Mouse (Mus musculus) cerebellum, adult 9-10 months (tissue): Measurements from ENCODE around the gene Gpn1.
"Not testable (repeated sequence)": the region's sequence is repeated elsewhere in the genome, so short reads cannot be mapped to it uniquely, and the experiment has no call there.

Source experiments
- DNase-seq: peaks from one replicate; pipeline ENCODE4 v3.0.0; 2022

Gpn1 gene

DNA sequence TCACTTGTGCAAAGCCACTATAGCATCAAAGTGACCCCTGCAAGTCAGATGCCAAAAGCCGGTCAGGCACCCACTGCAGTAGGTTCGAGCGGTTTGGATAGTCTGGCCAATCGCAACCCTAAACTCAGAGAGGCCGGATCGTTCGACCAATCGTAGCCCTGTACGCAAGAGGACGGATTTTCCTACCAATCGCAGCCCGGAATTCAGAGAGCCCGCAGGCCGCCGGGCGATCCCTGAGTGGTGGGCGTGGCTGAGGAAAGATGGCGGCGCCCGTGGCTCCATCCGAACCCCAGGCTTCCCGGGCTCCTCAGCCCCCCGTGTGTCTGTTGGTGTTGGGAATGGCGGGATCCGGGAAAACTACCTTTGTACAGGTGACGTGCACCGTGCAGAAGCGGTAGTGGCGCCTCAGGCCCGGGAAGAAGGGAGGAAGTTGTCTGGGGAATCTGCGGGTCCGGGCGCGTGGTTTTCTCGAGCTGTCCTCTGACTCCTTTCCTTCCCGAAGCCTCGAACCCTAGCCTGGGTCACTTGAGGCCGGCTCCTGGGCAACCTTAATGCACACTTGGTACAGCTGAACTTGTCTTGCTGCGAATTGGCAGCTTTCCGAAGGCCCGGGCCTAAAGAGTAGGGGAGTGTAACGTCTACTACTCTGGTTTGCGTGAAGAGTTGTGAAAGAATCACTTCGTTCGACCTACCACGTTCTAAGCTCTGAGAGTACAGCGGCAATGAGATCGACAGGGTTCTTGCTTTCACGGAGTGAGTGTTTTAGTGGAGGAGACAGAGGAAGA lies at the start of gene Gpn1:
TSS of gene Gpn1 (plus strand) at position 229 of the 785 bp plus-strand sequence.
- peak; percentile 91 for DNase-seq

DNA sequence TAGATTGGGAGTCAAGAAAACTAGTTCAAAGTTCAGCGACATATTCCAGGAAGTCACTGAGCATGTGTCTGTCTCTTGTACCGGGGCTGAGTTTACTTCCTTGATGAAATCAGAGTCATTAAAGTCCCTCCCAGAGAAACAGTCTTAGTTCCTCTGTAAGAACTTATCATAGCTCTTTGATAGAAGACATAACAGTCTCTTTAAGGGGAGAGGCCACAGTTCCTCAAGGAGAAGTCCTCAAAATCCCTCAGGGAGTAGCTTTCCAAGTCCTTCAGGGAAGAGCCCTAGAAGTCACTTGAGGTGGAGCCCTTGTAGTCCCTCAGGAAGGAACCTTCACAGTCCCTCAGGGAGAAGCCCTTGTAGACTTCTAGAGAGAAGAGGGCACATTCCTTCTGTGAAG lies 43.2 kb upstream of the Gpn1 start:
- no peak for DNase-seq

DNA sequence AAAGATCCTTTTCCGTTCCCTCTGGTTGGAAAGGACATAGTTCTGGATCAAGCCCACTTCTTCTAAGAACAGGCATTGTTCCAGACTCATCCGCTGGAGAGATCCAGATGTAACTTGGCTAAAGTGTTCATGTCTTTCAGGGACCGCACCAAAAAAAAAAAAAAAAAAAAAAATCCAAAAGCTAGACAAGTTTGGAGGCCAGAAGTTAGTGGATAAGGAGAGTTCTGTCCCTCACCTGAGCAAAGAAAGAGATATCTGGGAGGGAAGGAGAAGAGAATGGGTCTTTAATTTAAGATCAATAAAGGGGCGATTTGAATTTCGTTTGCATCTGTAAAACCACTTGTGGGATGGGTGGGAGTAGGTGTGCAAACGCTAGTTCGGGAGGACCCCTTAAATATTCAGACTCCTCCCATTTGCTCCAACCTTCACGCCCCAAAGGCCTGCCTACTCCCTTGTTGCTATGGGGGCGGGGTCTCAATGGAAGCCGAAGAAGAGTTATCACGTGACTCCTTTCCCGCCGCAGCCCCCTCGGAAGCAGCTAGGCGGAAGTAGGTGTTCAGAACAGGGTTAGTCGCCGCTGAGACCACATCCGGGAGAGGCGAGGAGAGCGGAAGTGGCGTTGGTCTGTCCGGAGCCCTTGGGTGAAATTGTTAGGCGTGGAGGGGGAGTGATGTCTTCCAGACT lies 42.5 kb upstream of the Gpn1 start, which contains the start of gene Zfp512:
TSS of gene Zfp512 (plus strand) at position 554 of the 684 bp plus-strand sequence.
- peak; percentile 92 for DNase-seq

DNA sequence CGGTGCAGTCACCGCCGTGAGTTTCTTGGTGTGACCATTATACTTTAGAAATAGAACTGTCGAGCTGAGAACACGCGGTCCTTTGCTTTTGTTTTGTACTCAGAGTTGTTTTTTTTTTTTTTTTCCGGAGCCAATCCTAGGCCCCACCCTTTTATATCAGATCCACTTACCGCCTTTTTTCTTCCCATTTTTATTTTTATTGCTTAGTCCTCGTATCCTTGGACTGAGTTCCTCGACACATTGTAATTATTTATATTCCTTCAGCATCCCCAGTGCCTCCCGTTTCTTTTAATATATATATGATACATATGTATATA lies 42.0 kb upstream of the Gpn1 start:
- DNase-seq, result no peak

DNA sequence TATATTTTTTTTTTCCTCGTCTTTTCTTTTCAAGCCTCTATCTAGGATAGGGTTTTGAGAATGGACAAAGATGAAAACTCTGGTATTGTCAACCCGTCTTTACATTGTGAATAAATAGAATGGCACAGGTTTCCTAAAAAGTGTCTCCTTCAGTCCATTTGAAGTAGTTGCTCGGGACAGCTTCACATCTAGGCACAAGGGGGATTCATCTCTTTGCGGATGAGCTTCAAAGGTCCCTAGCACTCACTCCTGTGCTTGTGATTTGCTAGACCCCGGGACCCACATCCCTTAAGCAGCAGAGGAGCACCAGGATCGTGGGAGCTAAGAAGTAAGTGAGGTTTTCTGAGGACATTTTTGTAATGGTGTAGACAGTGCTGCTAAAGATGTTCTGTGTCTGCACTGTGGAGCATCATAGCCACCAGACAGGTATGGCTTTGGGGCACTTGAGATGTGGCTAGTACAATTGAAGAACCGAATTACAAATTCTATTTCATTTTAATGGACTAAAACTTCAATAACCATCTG lies 41.6 kb upstream of the Gpn1 start:
- DNase-seq, result no peak

DNA sequence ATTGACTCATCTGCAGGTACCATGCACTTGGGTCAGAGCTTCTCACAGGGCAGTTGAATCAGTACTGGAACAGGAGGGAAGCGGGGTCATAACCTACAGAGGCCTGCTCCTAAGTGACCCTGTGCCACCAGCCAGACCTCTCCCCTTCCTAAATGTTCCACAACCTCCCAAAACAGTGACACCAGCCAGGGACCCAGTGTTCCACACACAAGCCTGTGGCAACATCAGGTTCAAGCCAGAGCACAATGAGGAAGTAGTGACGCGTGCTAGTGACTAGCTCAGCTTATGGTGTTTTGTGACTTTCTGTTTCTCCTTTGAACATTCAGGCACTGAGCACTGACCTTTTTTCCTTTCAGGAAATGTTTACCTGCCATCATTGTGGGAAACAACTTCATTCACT lies 26.7 kb upstream of the Gpn1 start:
- DNase-seq, result no peak

DNA sequence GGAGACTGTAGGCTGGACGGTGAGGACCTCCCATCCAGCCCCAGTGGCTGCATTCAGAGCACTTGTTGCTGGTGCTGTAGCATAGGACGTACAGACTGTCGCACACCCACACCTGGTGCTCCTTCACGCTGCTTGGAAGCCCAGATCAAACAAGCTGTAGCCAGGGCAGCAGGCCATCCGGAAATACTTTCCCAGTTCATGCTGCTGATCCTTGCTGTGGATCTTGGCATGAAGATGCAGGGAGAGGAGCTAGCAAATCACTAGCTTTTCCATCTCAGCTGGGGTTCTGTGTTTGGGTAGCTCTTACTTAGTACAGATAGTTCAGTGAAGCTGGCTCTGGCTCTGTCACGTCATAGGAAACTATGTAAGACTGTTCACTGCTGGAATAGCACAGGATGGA lies 24.8 kb upstream of the Gpn1 start:
- no peak for DNase-seq

DNA sequence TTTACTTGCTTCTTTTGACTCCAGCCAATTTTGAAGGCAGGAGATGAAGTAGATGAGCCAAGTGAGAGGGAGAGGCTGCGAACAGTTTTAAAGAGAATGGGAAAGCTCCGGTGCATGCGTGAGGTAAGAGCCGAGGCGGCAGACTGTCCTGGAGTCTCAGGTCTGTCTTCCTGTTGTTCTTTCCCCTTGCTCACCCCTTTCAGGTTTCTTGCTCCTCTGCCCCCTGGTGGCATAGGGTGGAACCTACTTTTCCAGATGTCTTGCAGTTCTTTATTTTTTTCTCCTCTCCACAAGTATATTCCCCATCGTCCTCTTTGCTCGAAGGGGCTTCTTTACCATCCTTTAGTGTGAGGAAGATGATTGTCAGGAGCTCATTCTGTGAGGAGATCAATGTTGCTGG lies 24.2 kb upstream of the Gpn1 start:
- DNase-seq, result no peak

DNA sequence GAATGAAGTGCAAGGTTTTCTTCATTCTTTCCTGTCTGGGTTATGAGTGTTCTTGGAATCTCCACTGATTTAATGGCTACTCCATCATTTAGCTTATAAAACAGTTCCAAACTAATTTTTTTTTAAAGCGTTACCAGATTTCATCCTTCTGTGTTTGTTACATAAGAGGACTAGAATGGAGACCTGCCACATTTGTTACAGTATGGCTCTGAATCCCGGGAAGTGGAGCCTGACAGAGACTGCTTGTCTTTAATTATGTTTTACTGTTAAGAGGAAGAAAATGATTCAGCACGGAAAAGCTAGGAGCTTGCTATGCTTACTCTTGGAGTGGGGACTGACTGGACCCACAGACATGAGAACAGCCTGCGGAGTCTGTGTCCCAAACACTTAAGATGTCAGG lies 14.0 kb upstream of the Gpn1 start:
- no peak for DNase-seq

DNA sequence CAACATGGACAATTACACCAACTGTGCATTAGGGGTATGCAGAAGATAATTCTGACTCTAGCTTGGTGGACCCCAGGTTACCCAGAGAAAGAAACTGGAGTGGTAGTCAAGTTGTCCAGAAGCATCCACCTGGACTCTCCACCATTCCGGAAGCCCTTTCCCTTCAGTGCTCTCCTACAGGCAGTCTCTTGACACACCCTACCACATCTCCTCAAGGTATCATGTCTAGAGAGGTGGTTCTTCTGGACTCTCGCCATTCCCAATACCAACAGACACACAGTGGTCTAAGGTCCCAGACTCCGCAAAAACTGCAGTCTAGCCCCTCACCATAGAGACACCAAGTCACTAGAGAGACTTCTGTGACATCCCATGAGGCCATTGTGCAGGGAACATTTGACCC lies 9.1 kb upstream of the Gpn1 start, which contains the start of gene 4930548H24Rik:
TSS of gene 4930548H24Rik (plus strand) at position 301 of the 400 bp plus-strand sequence.
- DNase-seq, result no peak

DNA sequence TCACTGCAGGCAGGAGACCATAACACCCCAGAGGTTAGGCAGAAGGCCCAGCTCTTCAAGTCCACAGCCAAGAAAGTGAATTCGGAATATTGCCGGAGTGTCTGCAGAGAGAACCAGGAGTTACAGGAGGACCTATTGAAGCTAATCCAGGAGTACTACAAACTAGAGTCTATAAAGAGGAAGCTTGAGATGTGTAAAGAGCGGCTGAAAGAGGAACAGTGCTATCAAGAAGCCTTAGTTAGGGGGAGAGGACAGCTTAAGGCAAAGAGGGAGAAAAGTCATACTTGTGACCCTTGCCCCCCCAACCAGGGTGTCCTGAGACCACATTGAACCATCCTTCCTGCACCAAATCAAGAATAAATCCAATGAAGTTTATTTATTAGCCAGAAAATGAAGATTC lies 6.7 kb upstream of the Gpn1 start:
- no peak for DNase-seq

DNA sequence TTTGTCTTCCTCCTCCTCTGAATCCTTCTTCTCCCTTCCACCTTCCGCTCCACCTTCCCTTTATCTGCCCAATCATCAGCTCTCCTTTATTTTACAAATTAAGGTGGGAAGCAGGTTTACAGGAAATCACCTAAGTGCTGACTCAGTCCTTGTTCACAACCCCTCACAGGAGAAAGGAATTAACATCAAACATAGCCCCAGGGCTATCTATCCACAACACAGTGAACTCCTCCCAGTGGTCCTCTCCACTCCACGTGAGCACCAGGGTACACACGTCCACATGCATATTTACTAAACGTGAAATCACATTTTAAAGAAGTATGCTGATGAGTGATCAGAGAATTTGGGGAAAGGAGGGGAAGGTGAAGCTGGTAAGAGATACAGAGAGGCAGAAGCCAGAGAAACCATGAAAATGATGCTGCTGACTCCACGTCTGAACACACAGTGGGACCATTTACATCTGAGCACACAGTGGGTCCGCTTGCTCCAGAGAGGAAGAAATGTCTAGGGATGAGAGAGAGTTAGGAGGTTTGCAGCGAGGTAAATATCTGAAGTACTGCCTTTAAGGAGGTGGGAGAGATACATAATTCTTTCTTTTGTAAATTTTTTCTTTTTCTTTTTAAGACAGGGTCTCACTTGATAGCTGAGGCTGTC lies 5.3 kb upstream of the Gpn1 start:
- no peak for DNase-seq

DNA sequence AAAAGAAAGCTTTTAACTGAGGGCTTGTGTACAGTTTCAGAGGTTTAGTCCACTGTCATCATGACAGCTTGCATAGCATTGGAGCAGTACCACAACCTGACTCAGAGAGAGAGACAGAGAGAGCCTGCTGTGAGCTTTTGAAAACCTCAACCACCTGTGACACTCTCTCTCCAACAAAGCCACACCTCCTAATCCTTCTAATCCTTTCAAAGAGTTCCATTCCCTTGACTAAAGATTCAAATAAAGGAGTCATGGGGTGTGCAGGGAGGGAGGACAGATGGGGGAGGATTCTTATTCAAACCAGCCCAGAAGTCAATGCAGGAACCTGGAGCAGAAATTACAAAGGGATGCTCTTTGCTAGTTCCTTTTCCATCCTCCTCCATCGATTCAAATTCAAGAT lies 2.5 kb upstream of the Gpn1 start:
- no peak for DNase-seq

DNA sequence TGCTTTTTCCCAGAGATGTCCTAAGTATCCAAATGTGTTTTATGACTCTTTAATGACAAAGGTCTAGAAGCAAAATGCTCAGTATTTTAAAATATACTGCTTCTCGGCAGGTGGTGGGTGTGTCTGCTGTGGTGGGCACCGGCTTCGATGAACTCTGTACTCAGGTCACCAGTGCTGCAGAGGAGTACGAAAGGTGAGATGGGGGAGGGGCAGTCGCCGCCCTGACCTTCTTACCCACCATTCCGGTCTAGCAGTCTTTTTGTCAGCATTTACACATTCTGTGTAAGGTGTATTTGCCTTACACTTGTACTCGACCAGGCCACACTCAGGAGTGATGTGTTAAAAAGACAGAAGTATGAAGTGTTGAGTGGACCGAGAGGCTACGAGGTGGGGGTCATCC lies 10.3 kb downstream of the Gpn1 start:
- DNase-seq, result no peak

DNA sequence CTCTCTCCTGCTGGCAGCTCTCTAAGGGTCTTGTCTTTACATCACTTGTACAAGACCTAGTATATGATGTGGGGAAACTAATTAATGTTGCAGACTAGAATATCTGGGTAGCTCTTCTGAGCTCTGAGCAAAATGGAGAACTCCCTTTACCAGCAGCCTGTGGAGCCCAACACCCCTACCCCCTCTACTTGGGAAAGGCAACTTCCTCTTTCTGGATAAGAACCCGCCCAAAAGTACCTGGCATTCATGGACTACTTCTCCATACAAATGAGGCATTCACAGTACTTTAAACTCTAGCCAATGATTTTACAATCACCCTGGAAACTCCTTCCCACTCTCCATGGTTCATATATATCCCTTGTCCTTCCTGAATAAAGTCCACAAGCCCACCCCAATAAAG lies 17.9 kb downstream of the Gpn1 start:
- no peak for DNase-seq

DNA sequence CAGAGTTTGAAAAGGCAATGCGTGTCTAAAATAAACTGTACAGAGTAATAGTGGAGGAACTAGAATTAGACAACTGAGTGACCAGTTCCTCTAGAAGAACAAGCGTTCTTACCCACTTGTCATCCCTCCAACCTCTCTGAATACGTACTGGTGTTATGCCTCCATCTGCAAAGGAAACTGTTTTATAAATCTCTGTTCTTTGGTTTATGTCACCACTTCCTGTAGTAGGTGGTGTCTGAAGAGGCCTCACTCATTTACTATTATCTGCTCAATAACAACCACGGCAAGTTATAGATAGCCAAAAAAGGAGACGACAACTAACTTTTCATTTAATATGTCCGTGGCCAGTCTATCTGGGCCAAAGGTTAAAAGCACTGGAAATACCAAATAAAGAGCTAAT lies 26.0 kb downstream of the Gpn1 start:
- no peak for DNase-seq

DNA sequence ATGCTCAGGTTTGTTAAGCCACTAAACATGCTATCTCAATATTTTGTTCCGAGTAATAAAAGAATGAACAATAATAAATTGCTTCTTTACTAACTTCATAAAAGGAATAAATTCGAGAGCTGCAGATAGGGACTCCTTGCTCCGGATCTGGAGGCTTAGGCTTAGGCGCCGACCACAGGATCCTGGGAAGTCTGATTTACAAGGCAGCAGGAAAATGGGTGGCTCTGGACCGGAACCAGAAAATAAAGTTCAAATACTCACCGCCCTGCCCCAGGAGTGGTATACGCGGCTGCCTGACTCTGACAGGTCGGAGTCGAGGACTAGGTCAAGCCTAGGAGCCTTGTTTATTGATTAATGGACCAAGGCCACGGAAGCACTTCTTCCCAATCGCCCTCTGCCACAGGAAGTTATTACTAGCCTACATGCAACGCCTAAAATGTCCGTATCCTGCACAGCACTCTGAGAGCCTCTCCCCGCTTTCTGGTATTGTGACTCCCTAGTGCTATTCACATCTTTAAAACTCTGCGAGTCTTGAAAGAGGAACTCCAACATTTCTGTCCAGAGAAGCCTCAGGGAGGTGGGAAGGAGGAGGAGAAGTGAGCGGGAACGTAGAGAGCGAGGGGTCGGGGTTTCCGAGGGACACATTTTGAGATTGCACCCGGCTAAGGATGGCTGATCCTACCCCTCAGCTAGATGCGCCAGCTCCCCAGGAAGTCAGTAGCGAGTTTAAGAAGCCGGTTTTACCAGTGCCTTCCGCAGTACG lies 32.0 kb downstream of the Gpn1 start, which contains the start of gene Slc4a1ap:
TSS of gene Slc4a1ap (plus strand) at position 642 of the 763 bp plus-strand sequence.
- DNase-seq, result peak; percentile 86

DNA sequence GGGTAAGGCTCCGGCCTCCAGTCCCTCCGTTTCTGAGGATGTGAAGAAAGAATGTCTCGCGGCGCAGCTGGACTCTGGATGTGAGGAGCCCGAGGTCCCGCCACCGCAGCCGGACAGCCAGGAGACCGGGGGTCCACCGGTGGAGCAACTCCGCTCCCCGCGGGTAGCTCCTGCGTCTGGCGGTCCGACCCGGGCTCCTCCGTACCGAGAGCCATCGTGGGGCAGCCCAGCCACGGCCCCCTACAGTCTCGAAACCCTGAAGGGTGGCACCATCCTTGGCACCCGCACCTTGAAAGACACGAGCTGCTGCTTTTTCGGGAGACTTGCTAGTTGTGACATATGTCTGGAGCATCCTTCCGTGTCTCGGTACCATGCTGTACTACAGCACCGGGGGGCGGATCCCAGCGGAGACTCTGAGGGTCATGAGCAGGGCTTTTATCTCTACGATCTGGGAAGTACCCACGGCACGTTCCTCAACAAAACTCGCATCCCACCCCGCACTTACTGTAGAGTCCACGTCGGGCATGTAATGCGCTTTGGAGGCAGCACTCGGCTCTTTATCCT lies 32.7 kb downstream of the Gpn1 start:
- no peak for DNase-seq

DNA sequence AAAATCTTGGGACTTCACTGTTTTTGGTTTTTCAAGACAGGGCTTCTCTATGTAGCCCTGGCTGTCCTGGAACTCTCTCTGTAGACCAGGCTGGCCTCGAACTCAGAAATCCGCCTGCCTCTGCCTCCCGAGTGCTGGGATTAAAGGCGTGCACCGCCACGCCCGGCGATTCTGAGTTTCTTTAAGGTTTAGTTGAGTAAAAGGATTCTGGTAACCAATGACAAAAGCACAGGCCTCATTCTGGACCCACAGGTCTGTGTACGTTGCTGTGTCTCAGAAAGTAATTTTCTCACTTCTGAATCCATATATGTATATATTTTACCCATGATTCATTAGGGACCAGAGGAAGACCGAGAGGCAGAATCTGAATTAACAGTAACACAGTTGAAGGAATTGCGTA lies 33.2 kb downstream of the Gpn1 start, which contains the start of gene Supt7l:
TSS of gene Supt7l (minus strand) at position 101 of the 400 bp plus-strand sequence.
- not testable (repeated sequence) for DNase-seq

DNA sequence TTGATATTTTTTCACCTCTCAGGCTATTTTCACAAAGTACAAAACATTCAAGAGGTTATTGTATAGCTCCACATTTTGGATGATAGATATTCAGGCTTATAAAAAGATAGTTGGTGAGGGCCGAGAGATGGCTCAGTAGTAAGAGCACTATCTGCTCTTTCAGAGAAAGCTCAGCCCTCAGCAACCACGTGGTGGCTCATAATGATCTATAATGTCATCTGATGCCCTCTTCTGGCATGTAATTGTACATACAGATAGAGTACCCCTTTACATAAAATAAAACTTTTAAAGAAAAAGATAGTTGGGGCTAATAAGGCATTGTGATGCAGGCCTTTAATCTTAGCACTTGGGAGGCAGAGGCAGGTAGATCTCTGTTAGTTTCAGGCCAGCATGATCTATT lies 34.0 kb downstream of the Gpn1 start:
- DNase-seq, result no peak

DNA sequence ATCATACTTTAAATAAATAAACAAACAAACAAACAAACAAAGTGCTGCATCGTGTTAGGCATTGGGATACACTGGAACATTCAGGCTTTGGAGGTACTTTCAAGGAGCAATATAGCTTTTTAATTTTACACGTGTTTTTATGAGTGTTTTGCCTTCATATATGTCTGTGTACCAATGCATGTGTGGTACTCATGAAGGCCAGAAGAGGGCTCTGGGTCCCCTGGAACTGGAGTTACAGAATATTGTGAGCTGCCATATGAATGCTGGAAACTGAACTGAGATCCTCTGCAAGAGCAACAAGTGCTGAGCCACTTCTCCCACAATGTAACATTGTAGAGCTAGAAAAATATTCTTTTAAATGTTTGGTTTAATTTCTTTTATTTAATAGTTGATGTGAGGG lies 40.7 kb downstream of the Gpn1 start:
- no peak for DNase-seq

DNA sequence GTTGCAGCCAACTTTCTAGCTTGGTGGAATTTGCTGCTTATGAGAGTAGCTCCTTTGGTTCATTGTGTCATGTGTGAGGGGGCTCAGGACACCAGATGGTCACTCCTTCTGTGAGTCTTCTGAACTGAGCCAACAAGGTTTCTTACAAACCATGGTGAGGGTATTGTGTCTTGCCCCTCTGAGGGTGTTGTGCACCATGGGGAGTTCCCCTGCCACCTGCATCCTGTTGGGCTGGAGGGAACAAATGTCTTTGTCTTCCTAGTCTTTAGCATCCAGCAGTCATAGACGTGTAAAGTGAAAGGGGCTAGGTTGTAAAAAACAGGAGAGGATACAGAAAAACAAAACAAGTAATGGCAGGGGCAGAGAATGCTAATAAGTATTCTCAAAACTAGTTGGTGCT lies 64.9 kb downstream of the Gpn1 start:
- DNase-seq, result no peak

DNA sequence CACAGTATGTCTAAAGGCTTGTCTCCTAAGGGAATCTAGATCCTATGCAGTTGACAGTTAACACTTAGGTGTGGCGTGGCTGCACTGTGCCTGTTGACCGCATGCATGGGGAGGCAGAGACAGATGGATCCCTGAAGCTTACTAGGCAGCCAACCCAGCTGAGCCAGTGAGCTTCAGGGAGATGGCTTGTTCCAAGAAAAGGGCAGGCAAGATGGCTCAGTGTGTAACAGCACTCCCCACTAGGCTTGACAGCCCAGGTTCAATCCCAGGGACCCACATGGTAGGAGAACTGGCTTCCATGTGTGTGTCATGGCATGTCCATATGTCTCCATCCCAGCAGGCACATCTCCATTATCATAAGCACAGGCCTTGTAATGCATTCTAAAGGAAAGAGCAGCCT lies 65.8 kb downstream of the Gpn1 start:
- no peak for DNase-seq
